Mouse (Mus musculus) right cerebral cortex, adult 2 months (tissue): Measurements from ENCODE around the gene Veph1.

Experiments
- DNase-seq, 2 experiments: peaks; one replicate each; pipeline ENCODE4 v3.0.0; 2021 to 2022; ENCODE audit warnings: low spot score in 2 of 2

The Veph1 gene

DNA sequence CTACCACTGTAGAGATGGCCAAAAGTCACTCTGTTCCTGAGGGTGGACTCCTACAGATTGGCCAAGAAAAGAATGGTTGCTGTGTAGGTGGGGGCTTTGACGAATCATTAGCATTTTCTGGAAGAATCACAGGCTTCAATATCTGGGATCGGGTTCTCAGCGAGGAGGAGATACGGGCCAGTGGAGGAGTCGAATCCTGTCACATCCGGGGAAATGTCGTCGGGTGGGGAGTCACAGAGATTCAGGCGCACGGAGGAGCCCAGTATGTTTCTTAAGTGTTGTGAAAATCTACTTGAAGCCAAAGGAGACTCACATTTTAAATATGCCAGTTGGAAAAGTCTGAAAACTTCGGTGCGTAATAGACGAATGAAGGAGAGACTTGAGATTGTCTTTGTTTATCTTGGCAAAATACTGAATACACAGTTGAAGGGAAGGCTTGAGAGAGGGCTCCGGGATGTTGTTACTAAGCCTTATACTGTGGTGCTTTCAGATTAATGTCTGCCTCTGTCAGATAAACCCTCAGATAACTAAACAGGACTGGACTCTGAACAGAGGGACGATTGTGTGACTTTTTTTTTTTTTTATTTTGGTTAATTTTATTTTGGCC, 71.6 kb downstream of the Veph1 start:
- DNase-seq = no peak

DNA sequence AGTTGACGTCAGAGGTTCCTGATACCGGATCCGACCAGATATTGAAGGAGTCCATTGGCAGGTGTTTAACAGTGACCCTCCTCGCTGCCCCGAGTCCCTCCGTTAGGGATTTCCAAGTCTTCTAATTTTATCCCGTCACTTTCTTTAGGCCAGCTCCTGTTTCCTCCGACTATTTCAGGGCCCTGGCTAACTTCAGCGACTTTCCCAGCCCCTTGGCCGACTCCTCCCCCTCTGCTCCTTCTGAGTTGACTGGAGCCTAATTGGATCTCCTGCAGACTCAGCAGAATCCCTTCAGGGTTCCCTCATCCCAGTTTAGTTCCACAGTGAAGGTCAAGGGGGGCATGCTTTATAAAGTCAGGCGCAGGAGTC, 75.4 kb downstream of the Veph1 start:
- no peak for DNase-seq

DNA sequence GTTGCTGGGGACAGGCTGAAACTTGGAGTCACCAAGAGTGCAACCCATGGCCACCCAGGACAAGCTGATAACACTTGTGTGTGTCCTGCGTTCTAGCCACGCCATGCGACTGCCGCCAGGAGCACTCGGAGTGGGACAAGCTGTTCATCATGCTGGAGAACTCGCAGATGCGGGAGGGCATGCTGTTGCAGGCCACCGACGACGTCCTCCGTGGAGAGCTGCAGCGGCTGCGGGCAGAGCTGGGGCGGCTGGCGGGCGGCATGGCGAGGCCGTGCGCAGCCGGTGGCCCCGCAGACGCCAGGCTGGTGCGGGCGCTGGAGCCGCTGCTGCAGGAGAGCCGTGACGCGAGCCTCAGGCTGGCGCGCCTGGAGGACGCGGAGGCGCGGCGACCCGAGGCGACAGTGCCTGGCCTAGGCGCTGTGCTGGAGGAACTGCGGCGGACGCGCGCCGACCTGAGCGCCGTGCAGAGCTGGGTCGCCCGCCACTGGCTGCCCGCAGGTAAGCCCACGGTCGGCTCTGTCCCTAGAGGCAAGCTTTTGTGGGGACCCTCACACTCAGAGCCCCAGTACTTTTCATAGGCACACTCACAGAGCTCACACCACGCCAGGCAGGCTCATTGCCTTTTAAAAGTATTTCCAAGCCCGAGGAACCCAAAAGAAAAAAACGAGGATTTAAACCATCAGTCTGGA, 75.9 kb downstream of the Veph1 start:
- peak; percentile 26 to 57 for DNase-seq

DNA sequence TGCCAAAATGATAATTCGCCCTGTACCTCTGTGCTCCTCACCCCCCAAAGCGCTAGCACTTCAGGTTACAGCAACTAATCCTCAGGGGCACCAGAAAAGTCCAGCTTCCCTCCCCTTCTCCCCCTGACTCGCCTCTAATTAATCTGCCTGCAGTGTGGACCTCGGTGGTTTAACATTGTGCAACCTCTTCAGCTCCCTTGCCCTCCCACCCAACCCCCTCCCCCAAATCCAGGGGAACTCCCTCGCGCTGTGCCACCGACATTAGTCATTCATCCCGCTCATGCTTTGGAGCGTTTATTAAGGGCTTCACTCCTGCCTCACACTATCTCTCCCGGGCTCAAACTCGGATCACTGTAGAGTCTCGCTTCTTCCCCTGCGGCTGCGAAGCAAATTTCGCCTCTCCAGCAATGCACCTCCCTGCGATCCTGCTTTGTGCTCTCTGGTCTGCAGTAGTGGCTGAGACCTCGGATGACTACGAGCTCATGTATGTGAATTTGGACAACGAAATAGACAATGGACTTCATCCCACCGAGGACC, 76.9 kb downstream of the Veph1 start, which contains the start of gene Ptx3:
Gene Ptx3, plus strand, starts transcription at position 256 of the 537 bp plus-strand sequence.
- DNase-seq = no peak

DNA sequence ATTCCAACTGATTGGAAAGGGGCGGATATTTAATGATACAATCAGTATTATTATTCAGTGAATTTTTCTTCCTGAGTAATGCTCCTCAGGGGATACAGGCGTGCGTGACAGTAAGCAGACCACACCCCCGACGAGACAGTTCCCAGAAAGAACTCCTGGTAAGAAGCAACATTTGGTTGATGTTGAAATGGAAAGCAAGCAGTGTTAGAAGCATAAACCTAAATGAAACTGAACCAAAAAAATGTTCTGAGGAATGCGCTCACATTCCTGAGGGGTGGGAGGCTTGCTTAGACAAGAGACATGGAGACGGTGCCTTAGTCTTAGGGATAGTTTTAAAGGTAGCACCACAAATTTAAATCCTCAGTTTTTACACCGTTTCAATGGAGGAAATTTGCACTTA, 80.9 kb downstream of the Veph1 start:
- no peak for DNase-seq

DNA sequence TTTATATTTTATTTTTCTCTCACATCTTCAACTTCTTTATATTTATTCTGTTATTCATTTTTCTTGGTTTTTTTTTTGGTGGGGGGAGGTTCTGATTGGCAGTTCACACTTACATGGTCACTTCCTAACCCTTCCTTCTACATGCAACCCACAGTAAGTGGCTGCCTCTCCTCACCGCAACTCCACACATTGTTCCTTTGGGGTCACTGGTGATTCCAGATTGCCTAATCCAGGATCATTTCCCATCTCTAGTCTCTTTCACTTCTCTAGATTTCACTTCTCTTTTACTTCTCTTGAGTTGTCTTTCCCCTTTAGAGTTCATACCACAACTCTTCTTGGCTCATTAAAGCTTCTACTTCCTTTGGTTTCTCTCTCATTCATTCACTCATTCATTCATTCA, 83.1 kb downstream of the Veph1 start:
- no peak for DNase-seq

DNA sequence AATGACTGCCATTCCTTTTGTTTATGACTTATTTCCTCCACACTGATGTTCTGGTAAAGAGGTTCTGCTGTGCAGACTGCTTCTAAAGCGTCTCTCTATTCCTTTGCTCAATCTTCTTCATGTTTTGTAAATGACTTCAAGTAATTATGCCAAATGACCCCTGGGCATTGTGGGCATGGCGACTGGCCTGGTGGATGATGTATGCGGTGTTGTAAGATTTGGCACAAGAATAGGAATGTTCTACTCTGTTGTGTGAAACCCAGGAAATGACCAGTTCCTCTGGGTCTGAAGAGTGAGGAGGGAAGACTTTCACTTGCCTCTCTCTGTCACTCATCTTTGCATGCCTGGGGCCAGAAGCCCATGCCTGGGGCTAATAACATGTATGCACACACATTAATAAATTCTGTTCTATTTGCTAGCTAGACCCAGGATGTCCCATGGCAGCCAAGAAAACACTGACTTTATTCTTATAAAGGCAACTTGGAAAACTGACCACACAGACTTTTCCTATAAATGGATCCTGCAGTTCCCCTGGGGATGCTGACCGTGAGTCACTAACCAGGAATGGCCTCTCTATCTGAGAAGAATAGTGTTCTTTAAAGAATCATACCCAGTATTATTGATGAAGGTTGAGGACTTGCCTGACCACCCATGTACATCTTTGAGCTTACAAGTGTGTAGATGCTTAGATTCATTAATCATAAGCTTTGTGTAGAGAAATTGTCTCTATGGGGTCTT, 87.6 kb downstream of the Veph1 start:
- no peak for DNase-seq

DNA sequence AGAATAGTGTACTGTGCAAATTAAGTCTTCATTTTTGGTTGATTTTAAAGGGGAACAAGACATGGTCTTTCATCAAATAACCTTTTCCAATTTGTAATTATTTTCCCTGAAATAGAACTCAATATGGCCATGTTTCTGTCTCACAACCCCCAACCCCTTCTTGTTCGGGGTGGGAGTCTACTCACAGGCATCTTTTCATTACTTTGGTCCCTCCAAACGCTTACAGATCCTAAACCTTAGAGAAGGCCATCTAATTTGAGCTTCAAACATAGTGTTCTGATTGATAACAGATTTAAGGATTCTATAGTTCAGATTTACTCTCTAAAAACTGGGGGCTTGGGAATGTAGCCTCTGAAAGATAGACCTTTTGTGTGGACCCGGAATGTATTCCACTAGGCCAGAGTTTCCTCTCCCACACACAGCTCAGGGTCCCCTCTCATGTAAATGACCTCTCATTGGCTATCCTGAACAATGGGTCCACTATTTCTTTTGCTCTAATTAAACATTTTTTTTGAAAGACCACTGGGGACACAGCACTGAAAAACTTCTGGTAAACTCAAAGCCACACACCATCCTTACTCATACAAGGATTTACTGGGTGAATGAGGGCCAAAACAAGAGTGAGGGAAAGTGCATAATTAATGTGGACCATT, 102.6 kb downstream of the Veph1 start:
- no peak for DNase-seq

DNA sequence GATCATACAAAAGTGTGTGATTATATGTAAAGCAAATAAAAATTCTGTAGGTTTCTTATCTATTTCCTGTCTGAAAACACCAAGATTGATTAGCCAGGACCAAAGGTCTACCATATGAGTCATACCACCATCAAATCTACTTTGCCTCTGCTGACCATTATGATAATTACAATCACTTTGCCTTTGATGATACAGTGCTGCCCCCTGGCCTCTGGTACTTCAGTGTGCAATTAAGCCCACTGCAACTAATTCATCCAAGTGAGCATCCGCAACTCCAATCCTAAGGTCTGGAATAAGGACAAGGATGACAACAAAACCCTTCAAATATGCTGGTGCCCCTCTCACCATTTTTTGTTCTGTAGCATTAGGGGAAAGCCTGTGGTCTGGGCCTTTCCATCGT, 117.0 kb downstream of the Veph1 start:
- no peak for DNase-seq

DNA sequence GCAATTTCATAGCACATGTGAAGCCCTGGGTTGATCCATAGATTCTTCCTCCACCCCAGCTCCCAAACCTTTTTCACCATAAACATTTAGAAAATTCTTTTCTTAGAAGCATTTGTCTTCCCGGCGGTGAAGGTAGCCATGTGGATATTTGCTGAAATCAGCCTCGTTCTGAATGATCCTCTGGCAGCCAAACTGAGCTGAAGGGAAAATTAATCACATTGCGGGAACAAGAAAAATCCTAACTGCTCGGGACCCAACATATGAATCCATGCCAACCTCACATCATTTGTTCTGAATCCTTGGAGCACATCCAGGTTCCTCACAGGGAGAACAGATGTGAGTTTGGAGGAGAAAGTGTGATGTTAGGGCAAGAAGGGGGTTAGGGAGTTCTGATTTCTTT, 123.7 kb downstream of the Veph1 start:
- no peak for DNase-seq

DNA sequence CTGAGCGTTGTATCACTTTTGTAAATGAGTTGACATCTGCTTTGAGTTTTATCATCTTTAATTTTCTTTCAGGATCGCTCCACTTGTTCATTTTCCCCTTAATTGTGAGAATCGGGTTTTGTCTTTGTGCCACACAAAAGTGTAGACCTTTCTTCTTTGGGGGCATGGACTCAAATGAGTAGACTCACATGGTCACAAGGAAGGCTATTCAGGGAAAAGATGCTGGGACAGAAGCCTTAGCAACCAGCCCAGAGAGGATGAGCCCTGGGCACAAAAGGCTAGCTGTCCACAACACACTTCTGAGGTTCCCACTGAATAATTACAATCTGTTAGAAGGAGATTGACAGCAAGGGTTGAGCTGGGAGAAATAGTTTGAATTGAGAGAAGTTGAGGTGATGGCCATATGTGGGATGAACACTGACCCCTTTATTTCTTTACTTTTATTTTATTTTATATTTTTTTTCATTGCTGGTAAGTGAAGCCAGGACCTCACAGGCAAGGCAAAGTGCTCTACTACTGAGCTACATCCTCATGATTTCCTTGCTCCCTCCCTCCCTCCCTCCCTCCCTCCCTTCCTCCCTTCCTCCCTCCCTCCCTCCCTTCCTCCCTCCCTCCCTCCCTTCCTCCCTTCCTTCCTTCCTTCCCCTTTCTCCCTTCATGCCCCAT, 126.6 kb downstream of the Veph1 start:
- DNase-seq = no peak

DNA sequence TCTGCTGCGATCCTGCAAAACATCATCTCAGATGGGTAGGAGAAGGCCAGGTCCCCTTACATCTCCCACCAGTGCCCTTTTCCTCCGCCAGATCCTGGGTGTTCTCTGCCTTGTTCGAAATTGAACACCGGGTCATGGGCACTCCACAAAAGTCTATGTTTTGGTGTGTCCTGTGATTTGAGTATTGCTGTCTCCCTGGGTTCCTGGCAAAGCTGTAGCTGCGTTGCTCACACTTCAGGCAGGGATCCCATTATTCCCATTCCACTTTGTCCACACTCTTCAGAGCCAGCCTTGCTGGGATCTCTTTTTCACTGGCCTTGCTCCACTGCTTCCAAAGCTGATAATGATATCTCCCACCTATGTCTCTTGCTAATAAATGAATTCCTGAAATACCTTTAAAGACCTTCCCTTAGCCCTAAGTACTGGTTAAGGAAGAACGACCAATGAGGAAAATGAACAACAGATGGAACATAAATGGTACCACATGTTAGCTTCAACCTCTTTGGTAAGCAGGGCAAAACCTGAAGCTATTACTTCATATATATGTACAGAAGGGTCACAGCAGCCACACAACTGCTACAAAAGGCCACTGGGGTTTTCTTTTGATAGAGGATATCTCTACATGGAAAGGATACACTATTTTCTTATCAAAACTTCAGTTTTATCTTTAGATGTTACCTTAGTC, 129.9 kb downstream of the Veph1 start:
- DNase-seq = no peak

DNA sequence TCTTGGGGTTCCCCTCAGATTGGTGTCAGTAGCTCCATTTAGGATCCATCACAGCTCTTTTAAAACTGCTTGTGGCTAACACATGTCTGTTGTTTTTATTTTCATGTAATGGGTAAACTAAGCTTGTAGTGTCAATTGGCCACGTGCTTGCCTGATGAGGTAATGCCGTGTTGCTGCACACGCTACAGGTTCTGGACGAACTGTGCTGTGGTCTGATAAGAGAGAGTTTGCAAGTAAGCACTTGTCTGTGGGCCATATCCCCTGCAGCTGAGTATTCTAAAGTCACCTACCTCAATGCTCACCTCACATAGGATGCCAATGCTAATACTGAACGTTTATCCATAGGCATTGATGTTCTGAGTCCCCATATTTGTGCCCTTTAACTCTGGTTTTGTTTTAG, 131.6 kb downstream of the Veph1 start:
- DNase-seq = no peak

DNA sequence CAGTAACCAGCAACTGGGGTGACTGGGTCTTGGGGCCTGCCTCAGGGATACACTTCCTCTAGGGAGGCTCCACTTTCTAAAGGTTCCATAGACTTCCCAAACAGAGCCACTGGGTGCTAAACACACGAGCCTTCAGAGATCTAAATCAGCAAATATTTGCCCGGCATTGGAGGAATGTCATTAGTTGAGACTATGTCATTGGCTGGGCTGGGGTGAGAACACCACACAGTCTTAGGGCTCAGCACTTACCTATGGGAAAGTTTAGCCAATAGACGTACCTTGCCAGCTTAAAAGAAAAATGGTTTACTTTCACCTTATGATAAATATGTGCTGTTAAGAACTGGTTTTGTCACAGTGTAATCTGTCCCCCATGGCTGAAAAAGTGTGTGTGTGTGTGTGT, 132.1 kb downstream of the Veph1 start:
- no peak for DNase-seq

DNA sequence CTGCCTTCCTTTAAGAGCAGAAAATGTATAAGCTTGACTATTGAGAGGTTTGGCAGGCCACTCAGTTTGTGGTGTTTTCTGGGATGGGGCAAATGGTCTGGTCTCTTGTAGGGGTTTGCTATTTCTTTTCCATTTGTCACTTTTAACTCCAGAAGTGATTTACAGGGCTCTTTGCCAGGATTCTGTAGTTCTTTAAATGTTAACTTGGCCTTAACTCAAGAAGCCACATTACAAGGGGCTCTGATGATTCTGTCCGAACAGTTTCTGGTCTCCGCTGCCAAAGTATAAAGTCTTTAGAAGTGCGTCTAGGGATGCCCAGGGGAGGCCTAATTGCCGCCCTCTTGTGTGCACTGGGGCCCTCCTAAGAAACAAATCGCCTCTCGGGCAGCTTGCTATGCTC, 134.0 kb downstream of the Veph1 start:
- no peak for DNase-seq

DNA sequence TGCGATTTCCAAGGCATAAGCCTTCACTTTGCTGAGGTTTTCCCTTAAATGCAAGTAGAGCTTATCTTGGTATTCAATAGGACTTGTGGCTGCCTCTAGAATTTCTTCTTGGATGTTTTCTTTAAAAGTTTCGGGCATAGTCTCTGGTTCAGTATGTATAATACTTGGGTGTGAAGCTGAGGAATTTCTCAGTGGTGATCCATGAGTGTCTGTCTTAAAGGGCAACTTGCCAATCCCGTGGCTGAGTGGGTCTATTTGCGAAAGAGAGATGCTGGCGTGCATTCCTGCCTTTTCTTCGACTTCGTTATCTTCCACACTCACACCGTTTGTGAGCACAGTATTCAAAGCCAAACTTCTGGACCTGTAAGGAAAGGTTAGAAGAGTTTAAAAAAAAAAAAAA, 138.7 kb downstream of the Veph1 start:
- no peak for DNase-seq

DNA sequence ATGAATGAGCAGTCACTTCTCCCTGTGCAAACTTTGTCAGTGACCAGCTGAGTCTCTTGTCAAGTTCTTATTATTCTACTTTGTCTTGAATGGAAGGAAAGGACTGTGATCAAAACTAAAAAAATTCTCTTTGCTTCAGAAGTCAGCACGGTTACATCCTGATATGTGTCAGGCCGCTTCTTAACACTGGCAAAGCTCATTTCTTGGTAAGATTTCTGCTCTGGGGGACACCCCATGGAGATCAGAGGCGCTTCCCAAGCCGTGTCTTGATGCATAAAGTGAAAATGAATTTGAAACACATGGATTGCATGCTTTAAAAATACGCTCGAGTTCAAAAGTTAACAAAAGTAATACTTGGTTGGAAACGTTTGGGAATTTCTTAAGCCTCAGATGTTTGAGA, 159.0 kb downstream of the Veph1 start:
- no peak for DNase-seq

DNA sequence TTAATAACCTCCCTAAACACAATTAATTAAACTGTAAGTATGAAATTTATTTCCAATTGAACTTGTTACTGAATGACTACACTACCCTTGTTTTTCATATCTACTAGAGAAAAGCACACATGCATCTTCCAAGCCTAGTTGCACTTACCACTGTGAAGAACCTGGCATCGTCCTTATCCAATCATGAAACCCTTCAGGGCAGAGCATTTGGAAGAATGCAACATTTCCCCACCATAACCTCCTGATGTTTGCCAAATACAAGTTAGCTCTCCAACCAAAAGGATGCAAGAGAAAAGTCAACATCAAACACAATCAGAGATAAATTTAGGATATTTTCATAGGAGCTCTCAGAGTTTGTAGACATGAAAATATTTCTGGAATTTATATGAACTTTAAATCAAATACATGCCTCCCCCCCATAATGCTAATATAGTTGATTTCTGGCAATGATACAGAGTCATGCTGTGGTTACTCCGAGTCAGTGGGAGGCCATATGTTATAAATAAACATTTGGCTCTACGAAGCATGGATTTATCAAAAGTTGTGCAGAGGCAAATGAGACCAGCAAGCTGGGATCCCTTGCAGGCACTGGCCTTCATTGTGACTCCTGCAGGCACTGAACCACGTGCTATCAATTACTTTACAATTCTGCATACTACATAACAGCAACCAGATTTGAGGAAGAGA, 165.2 kb downstream of the Veph1 start:
- DNase-seq = no peak

DNA sequence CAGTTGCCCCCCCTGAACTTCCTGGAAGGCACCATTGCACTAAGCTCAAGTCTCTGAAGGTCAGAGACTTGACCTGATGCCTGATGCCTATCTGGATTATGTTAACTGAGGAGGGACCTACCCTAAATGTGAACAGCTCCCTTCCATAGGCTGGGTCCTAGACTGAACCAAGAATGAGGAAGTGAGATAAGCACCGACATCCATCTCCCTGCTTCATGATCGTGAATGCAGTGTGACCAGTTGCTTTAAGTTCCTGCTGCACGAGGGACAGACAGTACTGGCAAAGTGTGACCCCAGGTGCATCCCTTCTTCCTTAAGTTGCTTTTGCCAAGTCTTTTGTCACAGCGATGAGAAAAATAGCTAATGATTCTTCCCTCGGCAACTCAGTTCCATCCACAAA, 166.9 kb downstream of the Veph1 start:
- DNase-seq = no peak

DNA sequence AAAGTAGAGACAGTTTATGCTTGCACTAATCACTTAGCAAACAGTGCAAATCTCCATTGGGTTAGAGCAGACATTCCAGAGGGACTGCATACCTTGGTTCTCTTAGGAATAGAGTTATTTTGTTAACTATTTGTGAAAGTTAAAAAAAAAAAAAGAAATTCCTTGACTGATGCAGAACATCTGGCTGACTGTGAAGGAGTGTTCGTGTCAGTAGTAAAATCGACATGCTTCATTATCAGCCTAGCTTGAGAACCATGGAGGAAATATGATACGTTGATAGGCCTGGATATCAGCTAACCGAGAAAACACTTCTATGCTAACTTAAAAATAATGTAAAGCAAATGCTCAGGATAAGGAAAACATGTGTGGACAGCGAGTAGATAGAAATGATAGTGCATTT, 191.1 kb downstream of the Veph1 start:
- no peak for DNase-seq

DNA sequence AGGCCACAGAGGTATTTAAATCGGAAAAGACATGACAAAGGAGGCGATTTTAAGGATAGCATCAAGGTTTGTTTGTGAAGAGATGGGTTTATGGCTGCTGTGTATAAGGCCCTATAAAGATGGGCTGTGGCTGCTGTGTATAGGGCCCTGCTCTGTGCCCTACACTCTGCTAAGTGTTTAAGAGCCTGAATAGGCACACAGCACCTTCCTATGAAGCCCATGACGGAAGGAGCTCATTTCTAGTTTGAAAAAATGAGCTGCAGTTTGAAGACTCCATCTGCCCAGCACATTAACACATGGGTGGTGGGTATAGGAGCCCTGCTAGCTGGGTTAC, 194.1 kb downstream of the Veph1 start:
- no peak for DNase-seq
